Mouse (Mus musculus) cerebellum, adult 2 months (tissue): ENCODE results near the gene Mark4. TPM values are rescaled to one million over a fixed set of nuclear protein-coding genes. Genes with fewer than 3 reads are reported as not detected.

Experiments used
- DNase-seq, 2 experiments: peaks; one replicate each; pipeline ENCODE4 v3.0.0; 2021
- H3K27ac ChIP-seq: fragments of 200-500 bp; 2 replicates; pipeline ENCODE4 v1.5.1; 2012; ENCODE audit warnings: low read length, control low read depth, inconsistent platforms; ENCODE audit not compliant: insufficient read depth
- H3K27me3 ChIP-seq: fragments of 200-500 bp; 2 replicates; pipeline ENCODE4 v1.6.1; 2012; ENCODE audit warnings: inconsistent platforms, mild to moderate bottlenecking, low read length, moderate library complexity; ENCODE audit not compliant: control insufficient read depth, insufficient read depth
- H3K4me1 ChIP-seq: fragments of 200-500 bp; 2 replicates; pipeline ENCODE4 v1.6.1; 2011; ENCODE audit warnings: low read length; ENCODE audit not compliant: control insufficient read depth, insufficient read depth
- H3K4me3 ChIP-seq: fragments of 200-500 bp; replicated peaks from 2 replicates; pipeline ENCODE3; 2011; ENCODE audit warnings: mild to moderate bottlenecking, low read depth, low read length, control low read depth; ENCODE audit not compliant: insufficient read depth
- CTCF ChIP-seq: fragments of 200-500 bp; IDR thresholded peaks from 2 replicates; pipeline ENCODE4 v1.5.1; 2011; ENCODE audit warnings: low read depth, mild to moderate bottlenecking, control low read depth, low read length, moderate library complexity, borderline replicate concordance; ENCODE audit not compliant: insufficient read depth
- POLR2A ChIP-seq: fragments of 200-500 bp; IDR thresholded peaks from 2 replicates; pipeline ENCODE4 v1.6.1; 2011; ENCODE audit warnings: low read length, control low read depth, borderline replicate concordance; ENCODE audit not compliant: insufficient read depth
- whole genome bisulfite sequencing: fragments of 180-500 bp; shearing (Covaris S2); methylation state at CpG from one replicate; pipeline ENCODE4 v1.1.7; 2018; 5-methylcytosine and 5-hydroxymethylcytosine counted together
- polyA plus RNA-seq: library from polyadenylated mRNA; depleted of rRNA; stranded (reverse); fragments of >200 nt; gene quantifications from 2 replicates; pipeline ENCODE4 v1.2.3, GENCODE M21; 2012; rRNA removed

Mark4 gene
- polyA plus RNA-seq = 50.3 and 52.8 TPM in 2 replicates

- no peaks in the 10 kb centered on the region for H3K27me3 ChIP-seq
- peak within 1 kb of the TSS; percentile 100 for H3K4me3 ChIP-seq
- 1% methylated on average over 34 of the region's 42 CpGs for WGBS
- TF ChIP-seq POLR2A = peak; percentile 26; the same call in 1 of the 2 replicates
- no peak for TF ChIP-seq CTCF
- DNase-seq = peak; percentile 74 to 80
- H3K4me1 ChIP-seq = peaks cover 15% of the 10 kb centered on the region
- H3K27ac ChIP-seq = peak within 1 kb of the TSS; percentile 44
Observed at GRCm38 (mm10) chr7:19458591-19459111, at the start of gene Mark4. Gene Mark4 (minus strand): TSS chr7:19458821.

GRCm38 (mm10) chr7:19507612-19507981 lies 49.0 kb upstream of the Mark4 start:
- H3K27me3 ChIP-seq = no peaks in the 10 kb centered on the region
- WGBS = 3% methylated on average over 18 of the region's 18 CpGs
- DNase-seq = no peak
- peaks cover 7% of the 10 kb centered on the region; the same call in 1 of the 2 replicates for H3K4me1 ChIP-seq
- peak overlapping the region; percentile 94 for H3K4me3 ChIP-seq
- no peak for TF ChIP-seq CTCF
- TF ChIP-seq POLR2A = no peak
- H3K27ac ChIP-seq = no peak overlapping the region

DNA sequence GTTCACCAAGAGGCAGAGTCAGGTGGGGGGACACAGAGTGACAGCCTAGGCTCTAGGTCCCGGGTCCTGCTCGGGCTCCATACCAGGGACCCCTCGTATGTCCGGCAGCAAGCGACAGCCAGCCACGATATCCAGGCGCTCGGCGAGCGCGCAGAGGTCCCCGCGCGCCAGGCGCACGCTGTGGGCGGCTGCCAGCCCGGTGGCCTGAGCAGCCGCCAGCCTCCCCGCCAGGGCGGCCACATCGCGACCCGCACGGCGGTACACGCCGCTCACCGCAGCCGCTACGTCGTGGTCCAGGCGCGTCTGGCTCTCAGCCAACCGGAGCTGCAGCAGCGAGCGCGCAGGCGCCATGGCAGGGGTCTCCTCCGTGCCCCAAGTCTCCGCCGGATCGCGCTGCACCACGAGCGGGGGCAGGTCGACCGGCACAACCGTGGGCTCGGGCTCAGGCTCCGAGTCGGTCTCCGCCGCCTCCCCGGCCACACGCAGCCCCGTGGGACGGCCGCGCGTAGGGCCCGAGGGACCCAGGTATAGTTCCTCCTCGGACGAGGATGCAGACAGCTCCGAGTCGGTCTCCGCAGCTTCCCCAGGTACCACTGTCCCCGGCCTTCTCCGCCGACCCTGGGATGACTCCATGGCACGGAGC lies 48.5 kb upstream of the Mark4 start:
- peak; percentile 38 to 43 for DNase-seq
- Histone ChIP-seq H3K4me1 (peaks cover 7% of the 10 kb centered on the region; the same call in 1 of the 2 replicates), H3K4me3 (peak overlapping the region; percentile 94), H3K27ac (no peak overlapping the region), H3K27me3 (no peaks in the 10 kb centered on the region)
- no peak for TF ChIP-seq CTCF
- TF ChIP-seq POLR2A = no peak
- WGBS = 2% methylated on average over 71 of the region's 71 CpGs

DNA sequence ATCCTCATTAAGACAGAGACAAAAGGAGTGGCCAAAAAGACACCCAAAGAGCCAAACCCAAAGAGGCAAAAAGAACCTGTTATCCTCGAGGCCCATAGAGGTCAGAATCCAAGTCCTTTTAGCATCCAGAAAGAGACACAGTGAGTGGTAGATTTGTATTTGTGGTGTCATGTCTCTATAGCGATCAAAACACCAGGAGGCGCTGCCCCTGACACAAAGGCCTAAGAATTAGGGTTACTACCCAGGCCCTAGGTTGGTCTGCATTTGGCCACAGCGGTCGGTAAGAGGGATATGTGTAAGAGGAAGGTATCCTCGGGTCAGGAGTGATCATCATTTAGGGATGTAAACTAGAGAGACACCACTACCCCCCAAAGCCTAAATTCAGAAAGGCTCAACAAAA lies 47.7 kb upstream of the Mark4 start:
- Histone ChIP-seq H3K4me1 (peaks cover 7% of the 10 kb centered on the region; the same call in 1 of the 2 replicates), H3K27me3 (no peaks in the 10 kb centered on the region), H3K4me3 (no peak overlapping the region), H3K27ac (no peak overlapping the region)
- no peak for TF ChIP-seq POLR2A
- no peak for TF ChIP-seq CTCF
- WGBS = 51% methylated on average over 6 of the region's 6 CpGs
- DNase-seq = no peak

- no peaks in the 10 kb centered on the region for H3K27me3 ChIP-seq
- TF ChIP-seq POLR2A (no peak), CTCF (peak; percentile 88)
- H3K27ac ChIP-seq = no peak overlapping the region
- H3K4me1 ChIP-seq = peaks cover 3% of the 10 kb centered on the region; the same call in 1 of the 2 replicates
- peak; percentile 67 for DNase-seq
- H3K4me3 ChIP-seq = no peak overlapping the region
- 21% methylated on average over 5 of the region's 5 CpGs for WGBS
Observed at GRCm38 (mm10) chr7:19503481-19504068, 45.0 kb upstream of the Mark4 start.

DNA sequence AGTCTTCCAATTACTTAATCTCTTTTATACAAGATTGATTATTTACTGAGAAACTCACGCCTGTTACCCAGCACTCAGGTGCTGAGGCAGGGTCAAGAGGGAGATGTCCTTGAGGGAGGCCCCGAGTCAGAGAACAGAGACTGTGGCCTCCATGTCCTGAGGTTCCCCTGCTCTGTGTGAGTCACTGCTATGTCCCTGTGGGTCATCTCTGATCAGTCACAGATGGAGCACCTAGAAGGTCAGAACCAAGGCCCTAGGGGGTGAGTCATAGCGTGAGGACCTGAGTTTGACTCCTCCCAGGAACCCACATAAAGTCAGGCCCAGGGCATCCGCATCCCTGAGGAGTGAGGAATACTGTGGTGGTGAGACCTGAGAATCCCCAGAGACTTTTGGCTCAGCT lies 43.0 kb upstream of the Mark4 start:
- peaks cover 3% of the 10 kb centered on the region; the same call in 1 of the 2 replicates for H3K4me1 ChIP-seq

GRCm38 (mm10) chr7:19500420-19501363 lies 42.1 kb upstream of the Mark4 start:
- H3K27ac ChIP-seq = no peak overlapping the region

More for the DNA sequence above, 43.0 kb upstream of the Mark4 start:
- DNase-seq = no peak
- TF ChIP-seq POLR2A (no peak), CTCF (no peak)
- H3K4me3 ChIP-seq = no peak overlapping the region
- no peaks in the 10 kb centered on the region for H3K27me3 ChIP-seq
- H3K27ac ChIP-seq = no peak overlapping the region
- WGBS = 82% methylated on average over 4 of the region's 4 CpGs

More at GRCm38 (mm10) chr7:19500420-19501363, 42.1 kb upstream of the Mark4 start:
- no peak for TF ChIP-seq POLR2A
- TF ChIP-seq CTCF = no peak
- DNase-seq = no peak
- Histone ChIP-seq H3K4me3 (no peak overlapping the region), H3K27me3 (no peaks in the 10 kb centered on the region), H3K4me1 (peaks cover 3% of the 10 kb centered on the region; the same call in 1 of the 2 replicates)
- WGBS = 73% methylated on average over 12 of the region's 12 CpGs
